Mouse (Mus musculus) layer of hippocampus, postnatal 14 days (tissue): ENCODE measurements at regions not wholly inside any gene's neighbourhood (a gene's known extent, or its start where the extent isn't known, plus 50 kb on each side); places are given as distances from the start of the nearest gene placed in this dataset.

Experiments used
- DNase-seq, 2 experiments: peaks; one replicate each; pipeline ENCODE4 v3.0.0; 2021 to 2022; ENCODE audit warnings: low spot score in 2 of 2, mixed read lengths in 1 of 2

GRCm38 (mm10) chr12:21492549-21493291, 75.3 kb upstream of the Ywhaq start:
- no peak for DNase-seq

GRCm38 (mm10) chr12:21481644-21482043, 64.2 kb upstream of the Ywhaq start:
- no peak for DNase-seq

- DNase-seq: no peak
These were observed 62.8 kb upstream of the Ywhaq start for GRCm38 (mm10) chr12:21480226-21480625.

GRCm38 (mm10) chr12:21479251-21479650, 61.8 kb upstream of the Ywhaq start:
- no peak for DNase-seq

- no peak for DNase-seq
These were observed 59.1 kb upstream of the Ywhaq start for GRCm38 (mm10) chr12:21476516-21476915.

GRCm38 (mm10) chr12:21472951-21473710, 55.7 kb upstream of the Ywhaq start:
- no peak for DNase-seq

- DNase-seq: no peak
These were observed 55.0 kb upstream of the Ywhaq start for GRCm38 (mm10) chr12:21472487-21472886.

GRCm38 (mm10) chr12:21471986-21472385, 54.5 kb upstream of the Ywhaq start:
- DNase-seq: no peak

GRCm38 (mm10) chr12:21470286-21470685, 52.8 kb upstream of the Ywhaq start:
- no peak for DNase-seq
